Mouse (Mus musculus): ENCODE measurements around the gene Gm10135. TPM values are rescaled to one million over a fixed set of nuclear protein-coding genes. Genes with fewer than 3 reads are reported as not detected.
"Not testable (repeated sequence)": the region's sequence is repeated elsewhere in the genome, so short reads cannot be mapped to it uniquely, and the experiment has no call there.

Gm10135 gene
- polyA plus RNA-seq, 1 experiment from 2014 or later = not detected

DNA sequence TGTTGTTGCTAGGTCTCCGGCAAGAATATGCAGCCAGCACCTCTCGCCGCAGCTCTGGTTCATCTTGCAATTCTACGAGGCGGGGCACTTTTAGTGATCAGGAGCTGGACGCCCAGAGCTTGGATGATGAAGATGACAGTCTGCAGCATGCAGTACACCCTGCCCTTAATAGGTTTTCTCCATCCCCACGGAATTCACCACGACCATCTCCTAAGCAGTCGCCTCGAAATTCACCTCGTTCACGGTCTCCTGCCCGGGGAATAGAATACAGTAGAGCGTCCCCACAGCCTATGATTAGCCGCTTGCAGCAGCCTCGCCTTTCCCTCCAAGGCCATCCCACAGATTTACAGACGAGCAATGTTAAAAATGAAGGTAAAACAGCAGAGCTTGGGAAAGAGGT, 17.2 kb downstream of the Gm10135 start:
- H3K27ac ChIP-seq = no peak overlapping the region
- no peaks in the 10 kb centered on the region for H3K9me3 ChIP-seq
- peaks cover 13% of the 10 kb centered on the region for H3K36me3 ChIP-seq
- H3K4me1 ChIP-seq = no peaks in the 10 kb centered on the region
- no peak for ATAC-seq (ENCODE audit: borderline replicate concordance, extremely low read depth, low FRiP score, low TSS enrichment)
- H3K9ac ChIP-seq = no peak overlapping the region
- H3K4me2 ChIP-seq = no peak overlapping the region
- WGBS = 89% methylated on average over 17 of the region's 17 CpGs
- H3K4me3 ChIP-seq = no peak overlapping the region
- H3K27me3 ChIP-seq = no peaks in the 10 kb centered on the region

DNA sequence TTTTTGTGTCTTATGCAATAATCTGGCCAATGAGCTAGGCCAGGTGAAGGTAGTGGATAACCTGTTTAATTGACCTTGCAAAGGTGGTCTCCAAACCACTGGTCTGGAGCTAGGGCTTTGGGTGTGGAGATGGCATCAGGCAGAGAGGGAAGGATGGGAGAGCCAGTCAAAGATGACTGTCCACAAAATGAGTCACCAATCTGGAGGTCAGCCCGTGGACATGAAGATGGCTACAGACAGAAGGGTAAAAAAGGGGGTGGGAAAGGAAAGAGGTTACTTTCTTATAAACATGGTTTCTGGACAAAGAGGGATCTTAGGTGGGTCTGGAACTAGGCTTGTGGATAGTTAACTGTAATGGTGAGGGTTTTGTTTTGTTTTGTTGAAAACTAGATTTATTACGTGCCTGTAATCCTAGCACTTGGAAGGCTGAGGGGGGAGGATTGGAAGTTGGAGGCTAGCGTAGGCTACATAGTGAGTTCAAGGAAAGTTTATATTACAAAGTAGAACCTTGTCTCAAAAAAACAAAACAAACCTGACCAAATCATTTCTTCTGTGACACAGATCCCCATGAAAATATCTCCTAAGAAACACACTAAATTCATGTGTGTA, 20.4 kb downstream of the Gm10135 start:
- Histone ChIP-seq H3K9me3 (no peaks in the 10 kb centered on the region), H3K4me2 (no peak overlapping the region), H3K9ac (no peak overlapping the region), H3K27ac (no peak overlapping the region), H3K4me1 (no peaks in the 10 kb centered on the region), H3K36me3 (peaks cover 15% of the 10 kb centered on the region), H3K4me3 (no peak overlapping the region), H3K27me3 (no peaks in the 10 kb centered on the region)
- no peak for ATAC-seq (ENCODE audit: borderline replicate concordance, extremely low read depth, low FRiP score, low TSS enrichment)
- 57% methylated on average over 3 of the region's 3 CpGs for WGBS

DNA sequence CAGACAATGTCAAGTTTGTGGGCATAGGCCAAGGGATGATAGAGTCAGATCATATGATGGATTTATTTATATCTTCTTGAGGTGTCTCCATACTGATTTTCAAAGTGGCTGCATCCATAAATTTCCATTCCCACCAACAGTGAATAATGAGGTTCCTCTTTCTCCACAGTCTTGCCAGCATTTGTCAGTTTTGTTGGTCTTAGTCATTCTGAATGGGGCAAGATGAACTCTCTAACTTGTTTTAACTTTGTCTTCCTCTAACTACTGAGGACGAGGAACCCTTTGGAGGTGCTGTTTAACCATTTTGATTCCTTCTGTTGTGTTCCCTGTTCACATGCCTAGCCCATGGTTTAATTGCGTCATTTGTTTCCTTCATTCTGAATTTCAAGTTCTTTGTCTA, 24.2 kb downstream of the Gm10135 start:
- Histone ChIP-seq H3K36me3 (peaks cover 8% of the 10 kb centered on the region; the same call in 1 of the 2 replicates), H3K9me3 (no peaks in the 10 kb centered on the region), H3K4me3 (no peak overlapping the region), H3K4me1 (no peaks in the 10 kb centered on the region), H3K27me3 (no peaks in the 10 kb centered on the region), H3K4me2 (no peak overlapping the region), H3K9ac (no peak overlapping the region), H3K27ac (no peak overlapping the region)
- 86% methylated on average over 2 of the region's 2 CpGs for WGBS
- no peak for ATAC-seq (ENCODE audit: borderline replicate concordance, extremely low read depth, low FRiP score, low TSS enrichment)

DNA sequence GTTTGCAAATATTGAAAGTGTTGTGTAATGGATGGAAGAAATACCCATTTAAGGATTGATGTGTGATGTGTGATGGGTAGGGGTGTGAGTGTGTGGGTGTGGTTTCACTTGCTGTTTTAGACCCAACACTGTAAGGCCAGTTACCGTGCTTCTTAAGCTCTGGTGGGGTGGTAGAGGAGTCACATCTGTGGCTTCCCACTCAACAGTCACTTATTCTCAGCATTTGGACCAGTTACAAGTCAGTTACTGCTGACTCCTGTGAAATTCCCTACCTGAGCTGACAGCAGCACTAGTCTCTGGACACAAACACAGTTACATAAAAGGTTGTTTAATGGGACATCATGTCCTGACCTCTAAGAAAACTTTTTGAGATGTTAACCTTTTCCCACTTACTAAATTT, 26.4 kb downstream of the Gm10135 start:
- WGBS = 72% methylated on average over 1 of the region's 1 CpGs
- H3K4me2 ChIP-seq = no peak overlapping the region
- no peak overlapping the region for H3K4me3 ChIP-seq
- no peak for ATAC-seq (ENCODE audit: borderline replicate concordance, extremely low read depth, low FRiP score, low TSS enrichment)
- H3K4me1 ChIP-seq = no peaks in the 10 kb centered on the region
- H3K9ac ChIP-seq = no peak overlapping the region
- H3K27ac ChIP-seq = no peak overlapping the region
- no peaks in the 10 kb centered on the region for H3K9me3 ChIP-seq
- H3K27me3 ChIP-seq = no peaks in the 10 kb centered on the region
- peaks cover 8% of the 10 kb centered on the region; the same call in 1 of the 2 replicates for H3K36me3 ChIP-seq

DNA sequence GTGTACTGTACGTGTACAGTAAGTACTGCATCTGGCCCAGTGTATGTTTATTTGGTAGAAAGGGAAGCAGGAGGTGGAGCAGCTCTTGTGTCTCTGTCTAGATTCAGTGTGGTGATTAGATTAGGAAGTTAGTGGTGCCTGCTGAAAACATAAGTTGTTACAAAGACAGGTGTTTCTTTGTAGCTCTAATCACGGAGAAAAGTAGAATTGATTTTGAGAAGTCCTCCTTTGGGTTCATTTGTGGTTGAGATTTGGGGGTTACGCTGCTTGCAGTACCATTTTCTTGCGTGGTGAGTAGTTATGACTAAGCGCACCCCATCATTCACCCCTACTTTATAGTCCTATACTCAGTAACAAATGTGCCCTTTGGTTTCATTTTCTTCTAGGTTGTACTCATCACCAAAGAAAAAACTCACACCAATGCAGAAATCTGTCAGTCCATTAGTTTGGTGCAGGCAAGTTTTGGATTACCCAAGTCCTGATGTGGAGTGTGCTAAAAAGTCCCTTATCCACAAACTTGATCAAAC, 33.5 kb downstream of the Gm10135 start:
- Histone ChIP-seq H3K36me3 (no peaks in the 10 kb centered on the region), H3K27ac (no peak overlapping the region), H3K9ac (no peak overlapping the region), H3K4me3 (no peak overlapping the region), H3K4me1 (no peaks in the 10 kb centered on the region), H3K4me2 (no peak overlapping the region), H3K27me3 (no peaks in the 10 kb centered on the region), H3K9me3 (no peaks in the 10 kb centered on the region)
- 80% methylated on average over 5 of the region's 5 CpGs for WGBS
- ATAC-seq (ENCODE audit: borderline replicate concordance, extremely low read depth, low FRiP score, low TSS enrichment) = no peak

DNA sequence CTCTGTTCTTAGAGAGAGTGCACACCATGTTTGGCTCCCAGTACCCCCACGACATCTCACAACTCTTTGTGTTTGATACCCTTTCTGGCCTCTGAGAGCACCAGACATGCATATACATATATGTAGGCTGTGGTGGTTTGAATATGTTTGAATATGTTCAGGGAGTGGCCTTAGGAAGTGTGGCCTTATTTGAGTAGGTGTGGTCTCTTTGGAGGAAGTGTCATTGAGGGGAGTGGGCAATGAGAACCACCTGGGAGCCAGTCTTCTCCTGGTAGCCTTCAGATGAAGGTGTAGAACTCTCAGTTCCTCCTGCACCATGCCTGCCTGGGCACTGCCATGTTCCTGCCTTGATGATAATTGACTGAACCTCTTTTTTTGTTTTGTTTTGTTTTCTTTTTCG, 35.2 kb downstream of the Gm10135 start:
- no peak for ATAC-seq (ENCODE audit: borderline replicate concordance, extremely low read depth, low FRiP score, low TSS enrichment)
- no peaks in the 10 kb centered on the region for H3K4me1 ChIP-seq
- no peaks in the 10 kb centered on the region for H3K27me3 ChIP-seq
- no peak overlapping the region for H3K9ac ChIP-seq
- no peak overlapping the region for H3K27ac ChIP-seq
- no peaks in the 10 kb centered on the region for H3K36me3 ChIP-seq
- H3K9me3 ChIP-seq = no peaks in the 10 kb centered on the region
- H3K4me3 ChIP-seq = no peak overlapping the region
- WGBS = 84% methylated on average over 2 of the region's 2 CpGs
- H3K4me2 ChIP-seq = no peak overlapping the region

DNA sequence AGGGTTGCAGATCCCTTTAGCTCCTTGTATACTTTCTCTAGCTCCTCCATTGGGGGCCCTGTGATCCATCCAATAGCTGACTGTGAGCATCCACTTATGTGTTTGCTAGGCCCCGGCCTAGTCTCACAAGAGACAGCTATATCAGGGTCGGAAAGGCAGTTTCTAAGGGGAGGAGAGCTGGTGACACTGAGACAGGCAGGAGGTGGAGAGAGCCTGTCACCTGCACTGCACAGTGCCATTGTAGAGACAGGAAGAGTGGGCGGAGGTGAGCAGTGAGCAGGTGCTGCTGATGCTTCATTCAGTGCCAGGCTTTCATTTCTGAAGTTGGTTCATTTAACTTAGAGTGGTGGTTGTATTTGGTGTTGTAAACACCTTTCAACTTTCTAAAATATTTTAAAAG, 36.1 kb downstream of the Gm10135 start:
- not testable (repeated sequence) for H3K9me3 ChIP-seq; ATAC-seq (ENCODE audit: borderline replicate concordance, extremely low read depth, low FRiP score, low TSS enrichment); H3K4me1 ChIP-seq; H3K9ac ChIP-seq; H3K27me3 ChIP-seq; H3K4me3 ChIP-seq; H3K27ac ChIP-seq; H3K4me2 ChIP-seq; H3K36me3 ChIP-seq
- WGBS = 85% methylated on average over 3 of the region's 3 CpGs

DNA sequence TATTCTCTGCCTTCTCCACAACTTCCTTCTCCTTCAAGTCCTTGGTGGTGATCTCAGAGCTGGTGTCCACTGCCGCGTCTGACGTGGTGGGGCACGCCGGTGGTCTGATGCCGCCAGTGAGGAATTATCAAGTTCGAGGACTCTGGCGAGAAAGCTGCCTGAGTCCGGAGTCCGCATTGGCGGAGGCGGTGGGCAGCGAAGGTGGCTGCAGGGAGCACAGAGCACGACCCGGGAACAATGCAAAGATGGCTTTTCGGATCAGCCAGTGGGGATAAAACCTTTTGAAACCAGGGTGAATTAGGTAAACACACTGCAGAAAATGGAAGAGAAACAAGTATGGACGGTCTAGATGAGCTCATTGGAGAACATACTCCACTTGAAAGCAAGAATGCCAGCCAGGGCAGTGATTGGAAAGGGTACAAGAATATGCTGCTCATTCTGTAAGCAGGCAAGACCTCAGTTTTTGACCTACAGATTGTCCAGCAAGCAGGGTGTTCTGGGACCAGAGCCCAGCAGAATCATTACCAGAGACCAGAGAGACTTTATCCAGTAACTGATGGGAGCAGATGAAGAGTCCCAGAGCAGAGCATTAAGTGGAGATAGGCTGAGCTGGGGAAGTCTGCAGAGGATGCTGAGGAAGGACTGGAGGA, 41.4 kb downstream of the Gm10135 start:
- Histone ChIP-seq H3K4me3 (no peak overlapping the region), H3K27ac (no peak overlapping the region), H3K9ac (no peak overlapping the region), H3K4me1 (no peaks in the 10 kb centered on the region), H3K36me3 (no peaks in the 10 kb centered on the region), H3K9me3 (no peaks in the 10 kb centered on the region), H3K27me3 (no peaks in the 10 kb centered on the region), H3K4me2 (no peak overlapping the region)
- WGBS = 90% methylated on average over 17 of the region's 17 CpGs
- ATAC-seq (ENCODE audit: borderline replicate concordance, extremely low read depth, low FRiP score, low TSS enrichment) = no peak

DNA sequence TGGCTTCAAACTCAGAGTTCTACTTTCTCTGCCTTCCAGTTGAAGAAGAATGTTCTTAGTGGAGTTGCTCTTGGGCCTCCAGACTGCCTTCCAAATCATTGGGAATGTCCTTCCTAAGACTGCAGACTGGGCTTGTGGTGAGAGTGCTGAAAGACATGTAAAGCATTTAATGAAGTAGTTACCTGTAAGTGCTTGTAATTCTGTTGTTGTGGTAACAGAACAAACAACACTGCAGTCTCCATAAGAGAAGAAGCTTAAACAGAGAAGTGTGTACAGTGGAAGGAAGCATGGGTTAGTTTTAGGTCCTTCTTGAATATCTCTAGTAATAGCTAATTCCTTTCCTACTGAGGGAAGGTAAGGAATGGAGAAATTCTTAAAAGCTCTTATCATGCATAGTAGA, 47.4 kb downstream of the Gm10135 start:
- Histone ChIP-seq H3K4me2 (no peak overlapping the region), H3K27me3 (no peaks in the 10 kb centered on the region), H3K4me3 (no peak overlapping the region), H3K27ac (no peak overlapping the region), H3K36me3 (no peaks in the 10 kb centered on the region), H3K9me3 (no peaks in the 10 kb centered on the region), H3K4me1 (no peaks in the 10 kb centered on the region; the same call in 1 of the 2 replicates), H3K9ac (no peak overlapping the region)
- ATAC-seq (ENCODE audit: borderline replicate concordance, extremely low read depth, low FRiP score, low TSS enrichment) = no peak

DNA sequence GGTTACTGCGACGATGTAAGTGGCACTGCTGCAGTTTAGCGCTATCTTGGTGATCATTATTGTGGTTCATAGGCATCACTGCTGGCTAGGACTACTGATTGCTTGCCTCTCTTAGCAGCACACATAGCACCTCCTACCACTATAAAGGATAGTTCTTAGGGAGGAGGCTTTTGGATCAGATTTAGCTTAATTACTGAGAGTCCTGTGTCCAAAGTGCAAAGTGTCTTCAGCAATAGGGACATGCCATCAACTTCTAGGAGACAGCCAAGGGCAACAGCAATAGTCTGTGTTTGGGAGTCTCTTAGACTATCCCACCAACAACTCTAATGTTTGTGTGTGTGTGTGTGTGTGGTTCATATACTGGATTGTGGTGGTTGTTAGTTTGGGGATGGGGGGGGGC, 51.7 kb downstream of the Gm10135 start:
- no peak overlapping the region for H3K9ac ChIP-seq
- no peak overlapping the region for H3K27ac ChIP-seq
- H3K27me3 ChIP-seq = no peaks in the 10 kb centered on the region
- no peak overlapping the region for H3K4me3 ChIP-seq
- WGBS = 96% methylated on average over 3 of the region's 3 CpGs
- peaks cover 4% of the 10 kb centered on the region; the same call in 1 of the 2 replicates for H3K4me1 ChIP-seq
- H3K4me2 ChIP-seq = no peak overlapping the region
- no peaks in the 10 kb centered on the region for H3K9me3 ChIP-seq
- no peaks in the 10 kb centered on the region for H3K36me3 ChIP-seq
- no peak for ATAC-seq (ENCODE audit: borderline replicate concordance, extremely low read depth, low FRiP score, low TSS enrichment)

DNA sequence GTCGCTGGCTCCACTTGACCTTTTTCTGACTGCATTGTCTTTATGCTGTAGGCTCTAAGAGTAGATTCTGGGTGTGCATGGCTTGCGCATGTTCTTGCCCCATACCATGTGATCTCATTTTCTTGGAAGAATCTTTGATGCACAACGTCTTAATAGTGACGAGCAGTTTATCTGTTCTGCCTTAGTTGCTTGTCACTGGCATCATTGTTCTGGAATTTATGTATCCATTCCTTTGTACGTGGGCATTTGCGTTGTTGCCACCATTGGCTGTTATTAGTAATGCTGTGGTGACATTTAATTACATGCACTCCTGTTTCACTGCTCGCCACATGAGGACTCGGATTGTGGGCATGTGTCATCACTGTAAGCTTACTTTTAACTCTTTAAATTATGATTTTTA, 53.3 kb downstream of the Gm10135 start:
- no peak overlapping the region for H3K4me3 ChIP-seq
- no peak overlapping the region for H3K9ac ChIP-seq
- peaks cover 15% of the 10 kb centered on the region for H3K4me1 ChIP-seq
- no peak overlapping the region for H3K4me2 ChIP-seq
- WGBS = 89% methylated on average over 8 of the region's 8 CpGs
- no peak for ATAC-seq (ENCODE audit: borderline replicate concordance, extremely low read depth, low FRiP score, low TSS enrichment)
- H3K27ac ChIP-seq = no peak overlapping the region
- no peaks in the 10 kb centered on the region for H3K9me3 ChIP-seq
- no peaks in the 10 kb centered on the region for H3K27me3 ChIP-seq
- H3K36me3 ChIP-seq = no peaks in the 10 kb centered on the region

DNA sequence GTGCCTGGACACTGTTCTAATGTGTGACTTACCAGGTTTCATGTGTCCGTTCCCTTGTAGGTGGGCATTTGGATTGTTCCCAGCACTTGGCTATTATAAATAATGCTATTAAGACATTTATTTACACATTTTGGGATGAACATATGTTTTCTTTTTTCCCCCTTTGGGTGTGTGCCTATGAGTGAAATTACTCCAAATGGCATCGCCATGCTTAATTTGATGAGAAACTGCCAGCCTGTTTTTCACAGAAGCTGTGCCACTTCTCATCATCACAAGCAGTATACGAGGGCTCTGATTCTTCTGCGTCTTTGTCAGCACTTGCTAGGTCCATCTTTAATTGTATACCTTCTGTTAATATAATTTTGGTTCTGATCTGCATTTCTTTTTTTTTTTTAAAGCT, 54.1 kb downstream of the Gm10135 start:
- Histone ChIP-seq H3K4me3 (no peak overlapping the region), H3K4me1 (peaks cover 22% of the 10 kb centered on the region), H3K27me3 (no peaks in the 10 kb centered on the region), H3K9ac (no peak overlapping the region), H3K27ac (no peak overlapping the region), H3K9me3 (no peaks in the 10 kb centered on the region), H3K4me2 (no peak overlapping the region), H3K36me3 (no peaks in the 10 kb centered on the region)
- 91% methylated on average over 4 of the region's 4 CpGs for WGBS
- no peak for ATAC-seq (ENCODE audit: borderline replicate concordance, extremely low read depth, low FRiP score, low TSS enrichment)
